Mouse (Mus musculus): ENCODE results near the gene Adgrf3.

GRCm38 (mm10) chr5:30235641-30236126 lies 30.2 kb upstream of the Adgrf3 start:
- TF ChIP-seq POLR2A (IDR thresholded peaks at IDR 0.05; ENCODE audit: extremely low read depth, insufficient read depth, low read length) (no peak), CTCF (IDR thresholded peaks at IDR 0.05; ENCODE audit: extremely low read depth, insufficient read depth, low read length) (no peak)

All from cortical plate, adult 2 months (tissue).